Mouse (Mus musculus) retina, postnatal 7 days (tissue): ENCODE measurements around the gene Evc.
A peak's percentile ranks its signal among the peaks of the same experiment; 100 is the strongest.

Source experiments
- DNase-seq: peaks from one replicate; pipeline ENCODE4 v3.0.0-alpha.2; 2012; ENCODE audit warnings: low read depth, low spot score

The Evc gene

DNA sequence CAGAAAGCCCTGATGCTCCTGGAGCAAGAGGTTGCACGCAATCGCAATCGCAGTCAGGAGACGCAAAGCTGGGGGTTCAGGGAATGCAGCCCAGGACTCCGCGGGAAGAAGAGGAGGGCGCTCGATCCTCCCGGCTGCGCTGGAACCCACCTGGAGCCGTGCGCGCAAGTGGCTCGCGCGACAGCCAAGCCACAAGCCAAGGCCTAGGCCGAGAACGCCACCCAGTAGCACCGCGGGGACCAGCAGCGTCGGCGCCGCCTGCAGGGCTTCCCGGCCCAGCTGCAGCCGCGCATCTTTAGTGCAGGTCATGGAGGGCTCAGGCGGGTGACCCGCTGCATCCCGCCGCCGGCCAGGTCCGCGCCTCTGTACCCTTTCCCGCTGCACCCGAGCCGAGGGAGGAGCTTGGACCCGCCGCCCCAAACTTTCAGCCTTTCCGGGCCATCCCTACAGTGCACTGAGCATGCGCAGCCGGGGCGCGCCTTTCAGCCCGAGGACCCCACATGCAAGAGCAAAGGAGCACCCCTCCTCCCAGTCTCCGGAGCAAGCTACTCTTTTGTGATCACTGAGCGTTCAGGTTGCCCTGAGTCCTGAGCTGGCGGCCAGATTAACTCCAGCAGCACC lies at the start of gene Evc:
Evc (minus strand) TSS at position 410 of the 621 bp plus-strand sequence.
- peak; percentile 17 for DNase-seq

DNA sequence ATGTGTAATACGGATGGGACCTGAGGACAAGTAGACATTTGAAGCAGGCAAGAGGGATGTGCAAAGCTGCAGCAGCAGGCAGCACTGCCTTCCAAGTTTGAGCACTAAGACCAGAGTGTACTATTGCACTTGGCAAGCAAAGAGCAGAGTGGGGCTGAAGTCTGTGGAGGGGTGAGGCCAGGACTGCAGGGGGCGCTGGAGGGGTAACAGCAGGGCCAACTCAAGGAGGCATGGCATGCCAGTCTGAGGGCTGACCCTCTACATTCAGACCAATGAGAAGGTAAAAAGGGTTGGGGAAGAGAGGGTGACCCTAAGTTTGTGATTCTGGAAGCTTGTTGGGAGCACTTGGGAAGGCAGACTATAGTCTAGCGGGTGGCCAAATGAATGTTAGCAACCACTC lies 46.9 kb upstream of the Evc start:
- no peak for DNase-seq

DNA sequence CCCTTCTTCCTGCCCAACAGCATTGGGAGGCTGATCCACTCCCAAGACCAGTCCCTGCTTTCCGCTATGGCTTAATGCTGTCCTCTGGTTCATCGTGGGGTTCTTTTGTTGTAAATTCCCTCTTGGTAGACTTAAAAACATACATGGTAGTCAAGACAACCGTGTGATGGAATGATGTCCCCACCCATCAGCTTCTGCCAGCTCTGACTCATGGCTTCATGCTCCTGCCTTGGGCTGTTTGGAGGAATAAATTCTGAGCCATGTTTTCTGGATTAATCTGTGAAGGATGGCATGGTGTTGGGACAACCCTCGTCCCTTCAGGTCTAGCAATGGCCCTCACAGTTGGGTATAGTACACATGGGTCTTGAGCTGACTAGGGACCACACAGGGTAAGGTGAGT lies 43.9 kb upstream of the Evc start:
- no peak for DNase-seq

DNA sequence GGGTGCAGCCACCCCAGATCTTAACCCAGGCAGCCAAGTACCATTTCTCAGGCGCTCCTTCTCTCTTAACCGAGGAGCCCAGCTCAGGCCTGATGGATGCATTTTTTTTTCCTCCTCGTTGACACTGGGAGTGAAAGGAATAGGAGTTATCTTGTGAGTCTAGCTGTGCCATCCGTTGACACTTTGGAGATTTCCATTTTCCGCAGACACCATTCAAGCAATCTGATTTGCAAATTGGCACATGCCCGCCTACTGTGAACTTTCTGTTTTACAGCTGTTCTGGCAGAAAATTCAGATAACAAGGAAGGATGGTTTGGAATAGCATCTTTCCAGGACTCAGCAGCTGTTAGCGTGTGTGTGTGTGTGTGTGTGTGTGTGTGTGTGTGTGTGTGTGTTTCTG lies 40.7 kb upstream of the Evc start:
- no peak for DNase-seq

GRCm38 (mm10) chr5:37368796-37369195 lies 32.1 kb upstream of the Evc start:
- DNase-seq = no peak

- DNase-seq = no peak
Measured at GRCm38 (mm10) chr5:37365751-37366150, 29.1 kb upstream of the Evc start.

- no peak for DNase-seq
Measured at GRCm38 (mm10) chr5:37363284-37363683, 26.6 kb upstream of the Evc start.

GRCm38 (mm10) chr5:37362618-37363017 lies 25.9 kb upstream of the Evc start:
- no peak for DNase-seq

DNA sequence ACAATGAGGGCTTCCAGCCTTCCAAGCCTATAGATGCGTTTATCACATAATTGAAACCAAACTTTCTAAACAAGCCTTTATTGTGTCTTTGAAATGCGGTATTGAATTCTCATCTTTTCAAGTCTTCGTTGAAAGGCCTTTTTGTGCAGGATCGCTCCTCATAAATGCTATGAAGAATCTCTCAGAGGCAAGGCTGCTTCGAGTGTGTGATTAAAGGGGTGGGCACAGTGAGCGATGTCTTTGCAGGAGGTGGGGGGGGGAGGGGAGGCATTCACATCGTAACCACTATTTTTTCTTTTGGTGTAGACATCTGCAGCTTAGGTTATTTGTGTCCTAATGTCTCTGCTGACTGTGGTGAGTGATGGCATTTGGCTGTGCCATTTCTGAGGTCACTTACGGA lies 19.3 kb upstream of the Evc start:
- no peak for DNase-seq

DNA sequence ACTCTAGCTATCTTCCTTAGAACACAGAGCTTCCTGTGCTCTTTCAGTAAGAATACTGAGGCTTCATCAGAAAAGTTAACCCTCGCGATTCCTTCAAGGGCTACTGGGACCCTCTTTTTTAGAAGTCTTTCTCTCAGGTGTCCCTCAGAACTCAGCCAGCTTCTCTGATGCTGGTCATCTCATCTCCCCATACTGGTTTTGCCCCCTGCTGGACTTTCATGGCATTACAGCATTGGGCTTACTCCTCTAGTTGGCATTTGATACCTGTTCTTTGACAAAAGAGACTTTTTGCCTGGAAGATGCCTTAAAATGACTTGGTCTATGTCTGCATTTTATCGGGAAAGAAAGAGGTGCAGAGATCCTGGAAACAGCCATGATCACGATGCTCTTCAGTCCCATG lies 17.7 kb upstream of the Evc start:
- no peak for DNase-seq

DNA sequence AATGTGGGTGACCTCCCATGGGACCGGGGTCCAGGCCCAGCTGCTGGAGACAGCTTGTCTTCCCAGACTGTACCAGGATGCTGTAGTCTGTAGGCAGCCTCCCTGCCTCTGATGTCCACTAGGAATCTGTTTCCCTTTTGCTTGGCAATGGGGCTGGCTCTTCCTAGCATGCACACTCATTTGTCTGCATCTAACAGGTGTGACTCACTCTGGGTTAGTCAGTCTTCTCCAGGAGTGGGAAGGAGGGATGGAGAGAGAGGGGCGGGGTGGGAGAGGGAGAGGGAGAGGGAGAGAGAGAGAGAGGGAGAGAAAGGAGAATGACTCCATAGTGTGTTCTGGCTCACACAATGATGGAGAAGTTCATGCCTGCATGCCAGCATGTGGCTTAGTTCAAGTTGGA lies 15.1 kb upstream of the Evc start:
- DNase-seq = no peak

DNA sequence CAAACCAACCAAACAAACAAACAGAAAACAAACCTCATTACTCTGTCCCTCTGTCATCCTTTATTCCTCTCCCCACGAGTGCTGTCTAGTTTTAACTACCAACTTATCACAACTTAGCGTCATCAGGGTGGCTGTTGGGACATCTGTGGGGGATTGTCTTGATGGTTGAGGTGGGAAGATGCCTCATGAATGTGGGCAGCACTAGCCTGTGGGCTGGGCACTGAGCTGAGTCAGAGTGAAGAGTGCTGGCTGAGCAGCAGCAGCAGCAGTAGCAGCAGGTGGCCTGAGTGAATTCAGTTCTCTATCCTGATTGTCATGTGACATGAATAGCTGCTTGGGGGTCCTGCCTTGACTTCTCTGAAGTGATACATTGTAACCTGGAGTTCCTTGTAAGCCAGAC lies 7.3 kb upstream of the Evc start:
- no peak for DNase-seq

DNA sequence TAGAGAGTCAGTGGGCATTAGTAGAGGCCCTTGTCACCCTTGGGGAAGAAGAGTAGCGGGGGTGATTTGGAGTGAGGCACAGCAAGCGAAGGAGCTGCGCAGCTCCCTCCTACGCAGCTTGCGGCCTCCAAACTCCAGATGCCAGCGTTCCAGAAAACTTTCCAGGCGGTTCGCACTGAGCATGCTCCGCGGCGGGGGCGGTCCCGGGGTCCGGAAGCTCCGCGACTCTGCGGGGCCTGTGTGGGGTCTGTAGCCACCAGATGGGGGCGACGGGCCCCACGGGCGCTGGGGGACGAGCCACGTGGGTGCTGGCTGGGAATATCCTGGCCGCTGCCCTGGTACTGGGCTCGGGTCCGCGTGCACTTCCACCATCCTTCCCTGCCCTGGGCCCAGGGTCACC lies 1.6 kb upstream of the Evc start, which contains the start of gene Evc2:
Evc2 (plus strand) TSS at position 212 of the 400 bp plus-strand sequence.
- peak; percentile 21 for DNase-seq

GRCm38 (mm10) chr5:37337696-37338095 lies 1.0 kb upstream of the Evc start:
- DNase-seq = no peak

- no peak for DNase-seq
Measured at GRCm38 (mm10) chr5:37335061-37335460, 1.6 kb downstream of the Evc start.

- no peak for DNase-seq
Measured at GRCm38 (mm10) chr5:37332066-37332465, 4.6 kb downstream of the Evc start.

- DNase-seq = no peak
Measured at GRCm38 (mm10) chr5:37331133-37331505, 5.6 kb downstream of the Evc start.

GRCm38 (mm10) chr5:37330449-37331132 lies 6.1 kb downstream of the Evc start:
- DNase-seq = no peak

DNA sequence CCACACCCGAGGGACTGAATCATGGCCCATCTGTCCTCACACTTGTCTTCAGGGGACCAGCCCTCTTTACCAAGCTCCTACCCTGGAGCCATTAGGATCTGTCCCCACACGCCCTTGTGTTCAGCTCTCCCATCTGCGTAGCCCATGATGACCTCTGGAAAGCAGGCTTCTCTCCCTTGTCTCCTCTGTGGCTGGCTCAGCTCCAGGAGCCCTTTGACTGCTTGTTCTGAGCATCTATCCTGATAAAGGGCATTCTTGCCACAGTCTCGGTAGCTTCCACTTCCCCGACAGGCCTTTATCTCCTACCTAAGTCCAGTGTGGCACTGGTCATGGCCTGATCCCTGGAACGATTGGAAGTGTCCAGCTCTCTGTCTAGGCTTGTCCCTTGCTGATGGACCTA lies 10.0 kb downstream of the Evc start:
- DNase-seq = no peak

DNA sequence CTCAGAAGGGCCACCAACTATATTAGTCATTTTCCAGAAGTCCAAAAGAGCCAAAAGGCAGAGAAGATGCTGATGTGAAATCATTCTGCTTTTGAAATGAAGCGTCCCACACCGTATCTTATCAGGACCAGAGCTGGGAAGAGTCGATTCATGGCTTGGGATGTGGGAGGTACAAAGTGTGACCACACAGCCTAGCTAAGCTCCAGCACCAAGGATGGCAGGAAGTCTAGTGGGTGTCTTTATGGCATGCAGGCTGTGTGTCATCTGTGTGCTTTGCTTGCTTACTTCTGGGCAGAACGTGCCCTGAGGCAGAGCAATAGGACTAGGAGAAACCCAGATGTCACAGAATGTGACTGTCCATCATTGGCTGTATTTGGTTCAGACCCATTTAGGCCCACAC lies 15.9 kb downstream of the Evc start:
- no peak for DNase-seq

GRCm38 (mm10) chr5:37320174-37320573 lies 16.5 kb downstream of the Evc start:
- no peak for DNase-seq

- no peak for DNase-seq
Measured at GRCm38 (mm10) chr5:37318715-37319114, 18.0 kb downstream of the Evc start.

GRCm38 (mm10) chr5:37312980-37313722 lies 23.5 kb downstream of the Evc start:
- DNase-seq = no peak
